Mouse (Mus musculus) left cerebral cortex, postnatal 10 days (tissue): ENCODE measurements at regions not wholly inside any gene's neighbourhood (a gene's known extent, or its start where the extent isn't known, plus 50 kb on each side); places are given as distances from the start of the nearest gene placed in this dataset.

Experiments
- DNase-seq, 2 experiments: peaks; one replicate each; pipeline ENCODE4 v3.0.0; 2021 to 2022; ENCODE audit warnings: low spot score in 2 of 2, mixed read lengths in 1 of 2; ENCODE audit errors: extremely low spot score in 1 of 2
- intact Hi-C: fragments of 180-260 bp; cut with DNase I; formaldehyde crosslinking; loops from one replicate; pipeline ENCODE4 v1.15.1; 2025

DNA sequence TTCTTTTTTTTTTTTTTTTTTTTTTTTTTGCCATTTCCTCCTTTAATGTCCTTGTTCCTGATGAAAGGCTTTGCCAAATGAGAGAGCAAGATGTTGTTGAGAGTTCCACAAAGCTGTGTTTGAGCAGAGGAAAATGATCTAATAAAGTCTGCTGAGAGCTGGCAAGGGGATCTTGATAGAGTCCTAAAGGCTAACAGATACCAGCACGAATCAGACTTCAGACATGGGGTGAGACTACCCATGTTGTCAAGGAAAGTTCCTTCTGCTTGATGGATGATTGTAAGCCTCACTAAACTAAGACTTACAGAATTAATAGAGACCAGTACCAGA lies 665.2 kb upstream of the Fam92a start:
- intact Hi-C loops: no loop called here
- no peak for DNase-seq

DNA sequence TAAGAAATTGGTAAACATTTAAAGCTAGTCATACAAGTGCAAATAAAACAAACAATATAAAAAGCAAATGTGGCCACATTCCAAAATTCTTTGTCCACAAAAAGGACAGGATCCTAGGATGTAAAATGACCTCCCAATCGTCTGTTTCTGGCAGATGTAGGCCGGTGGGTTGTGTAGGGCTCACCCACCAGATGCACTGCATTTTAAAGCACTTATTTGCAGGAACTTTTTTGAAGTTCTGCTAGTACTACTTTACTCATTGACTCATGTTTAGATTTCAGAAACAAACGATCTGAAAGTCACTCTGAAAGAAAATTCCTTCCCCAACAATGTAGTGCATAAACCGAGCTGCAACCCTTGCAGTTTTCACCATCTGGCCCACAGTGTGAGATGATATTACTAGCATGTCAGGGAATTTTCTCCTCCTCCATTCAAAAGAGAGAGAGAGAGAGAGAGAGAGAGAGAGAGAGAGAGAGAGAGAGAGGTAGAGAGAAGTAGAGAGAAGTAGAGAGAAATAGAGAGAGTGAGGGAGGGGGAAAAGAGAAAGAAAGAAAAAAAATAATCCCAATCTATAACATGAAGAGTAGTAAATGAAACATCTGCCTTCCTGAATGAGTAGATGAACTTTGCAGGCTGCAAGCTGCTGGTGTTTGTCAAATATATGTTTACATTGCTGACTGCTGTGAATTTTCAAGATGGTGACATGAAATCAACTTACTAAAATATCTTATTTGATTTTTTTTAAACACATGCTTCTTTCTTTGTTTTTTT lies 664.7 kb upstream of the Fam92a start:
- intact Hi-C loops: no loop called here
- no peak for DNase-seq

DNA sequence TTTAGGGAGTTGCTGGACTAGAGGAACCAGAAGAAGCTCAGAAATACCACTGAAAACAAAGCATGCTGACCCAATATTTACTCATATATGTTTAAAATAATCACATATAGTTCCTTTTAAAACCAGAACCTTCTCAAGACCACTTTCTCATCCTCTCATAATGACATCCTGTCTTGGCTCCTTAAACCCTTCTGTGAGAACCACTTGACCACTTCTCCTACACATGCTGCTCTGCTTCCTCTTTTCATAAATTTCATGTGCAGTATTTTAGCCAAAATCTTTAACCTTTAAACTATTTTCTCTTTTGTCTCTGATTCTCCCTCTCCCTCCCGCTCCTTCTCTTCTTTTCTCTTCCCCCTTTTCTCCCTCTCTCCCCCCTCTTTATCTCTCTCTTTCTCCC lies 654.6 kb upstream of the Fam92a start:
- intact Hi-C loops: no loop called here
- DNase-seq: no peak

DNA sequence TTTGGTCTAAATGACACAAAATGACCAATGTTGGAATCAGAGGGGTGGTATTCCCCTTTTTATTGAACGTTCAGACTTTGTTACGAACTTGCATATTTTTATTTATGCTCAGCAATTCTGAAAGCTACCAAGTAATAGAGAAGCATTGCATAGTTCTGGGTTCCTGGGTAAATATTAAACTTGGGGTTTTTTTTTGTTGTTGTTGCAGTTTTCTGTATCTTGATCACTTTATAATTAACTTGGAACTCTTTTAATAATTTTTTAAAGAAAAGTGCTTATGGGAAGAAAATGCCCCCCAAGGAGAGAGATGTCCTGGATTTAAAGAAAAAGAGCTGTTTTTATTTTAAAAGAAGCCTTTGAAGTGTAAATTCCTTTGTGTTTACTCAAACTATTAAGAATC lies 642.4 kb upstream of the Fam92a start:
- intact Hi-C loops: no loop called here
- DNase-seq: no peak

DNA sequence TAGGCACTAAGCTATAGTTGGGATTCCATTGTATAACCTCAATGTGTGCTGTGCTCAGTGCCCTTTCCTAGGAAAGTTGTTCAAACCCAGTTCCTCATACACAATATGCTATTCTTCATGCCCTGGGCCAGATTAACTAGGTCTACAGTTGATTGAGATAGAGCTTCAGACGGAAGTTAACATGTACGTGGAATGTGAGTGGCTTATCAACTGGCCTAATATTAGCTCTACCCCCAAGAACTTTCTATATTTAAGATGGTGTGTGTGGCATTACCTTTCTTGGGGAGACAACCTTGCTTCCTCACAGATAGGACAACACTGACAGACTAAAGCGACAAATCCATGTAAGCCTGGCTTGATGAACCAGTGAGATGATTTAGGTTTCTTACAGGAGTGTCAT lies 629.4 kb upstream of the Fam92a start:
- intact Hi-C loops: no loop called here
- DNase-seq: no peak

DNA sequence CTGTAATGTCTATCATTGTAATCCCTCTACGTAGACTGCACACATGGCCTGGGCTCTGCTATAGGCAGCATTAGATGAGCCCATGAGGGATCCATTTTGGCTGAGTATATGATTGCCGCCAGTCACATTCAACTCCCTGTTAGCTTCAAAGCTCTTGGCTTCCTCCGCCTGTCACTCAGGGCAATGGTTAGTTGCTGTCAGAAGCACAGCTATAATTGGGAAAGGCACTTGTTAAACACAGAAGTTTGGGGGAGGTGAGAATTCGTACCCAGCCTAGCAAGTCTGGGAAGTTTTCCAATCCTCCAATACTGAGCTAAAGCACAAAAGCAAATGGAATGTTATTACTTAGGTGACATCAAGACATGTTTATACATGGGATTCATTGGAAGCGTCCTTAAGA lies 627.7 kb upstream of the Fam92a start:
- intact Hi-C loops: no loop called here
- DNase-seq: peak; percentile 14 to 40

DNA sequence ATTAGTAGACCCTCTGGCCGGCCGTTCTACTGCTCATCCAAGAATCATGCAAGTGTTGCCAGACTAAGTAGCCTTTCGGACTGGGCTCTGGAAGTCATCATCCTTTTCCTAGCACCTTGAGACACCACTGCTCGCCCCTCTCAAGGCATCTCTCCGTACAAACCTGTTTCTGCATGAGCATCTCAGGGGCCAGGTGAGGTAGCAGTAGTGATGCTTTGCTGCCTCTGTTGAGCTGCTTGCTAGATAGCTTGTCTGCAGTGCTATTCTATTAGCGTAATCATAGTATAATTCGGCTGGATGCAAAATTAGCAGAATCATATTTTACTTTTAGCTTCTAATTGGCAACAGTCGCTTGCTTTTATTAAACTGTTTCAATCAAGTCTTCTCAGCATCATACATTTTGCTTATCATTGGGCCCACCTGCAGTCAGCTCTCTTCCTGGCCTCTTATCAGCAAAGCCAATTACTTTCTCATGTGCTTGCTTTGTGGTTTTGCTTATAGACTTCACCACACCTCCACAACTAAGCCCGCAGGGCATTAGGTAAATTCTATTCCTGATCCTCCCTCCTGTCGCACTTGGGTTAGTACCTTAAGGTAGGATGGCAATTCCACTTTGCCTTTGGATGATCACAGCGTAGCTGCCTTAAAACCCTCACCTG lies 621.1 kb upstream of the Fam92a start:
- intact Hi-C loops: no loop called here
- DNase-seq: no peak

DNA sequence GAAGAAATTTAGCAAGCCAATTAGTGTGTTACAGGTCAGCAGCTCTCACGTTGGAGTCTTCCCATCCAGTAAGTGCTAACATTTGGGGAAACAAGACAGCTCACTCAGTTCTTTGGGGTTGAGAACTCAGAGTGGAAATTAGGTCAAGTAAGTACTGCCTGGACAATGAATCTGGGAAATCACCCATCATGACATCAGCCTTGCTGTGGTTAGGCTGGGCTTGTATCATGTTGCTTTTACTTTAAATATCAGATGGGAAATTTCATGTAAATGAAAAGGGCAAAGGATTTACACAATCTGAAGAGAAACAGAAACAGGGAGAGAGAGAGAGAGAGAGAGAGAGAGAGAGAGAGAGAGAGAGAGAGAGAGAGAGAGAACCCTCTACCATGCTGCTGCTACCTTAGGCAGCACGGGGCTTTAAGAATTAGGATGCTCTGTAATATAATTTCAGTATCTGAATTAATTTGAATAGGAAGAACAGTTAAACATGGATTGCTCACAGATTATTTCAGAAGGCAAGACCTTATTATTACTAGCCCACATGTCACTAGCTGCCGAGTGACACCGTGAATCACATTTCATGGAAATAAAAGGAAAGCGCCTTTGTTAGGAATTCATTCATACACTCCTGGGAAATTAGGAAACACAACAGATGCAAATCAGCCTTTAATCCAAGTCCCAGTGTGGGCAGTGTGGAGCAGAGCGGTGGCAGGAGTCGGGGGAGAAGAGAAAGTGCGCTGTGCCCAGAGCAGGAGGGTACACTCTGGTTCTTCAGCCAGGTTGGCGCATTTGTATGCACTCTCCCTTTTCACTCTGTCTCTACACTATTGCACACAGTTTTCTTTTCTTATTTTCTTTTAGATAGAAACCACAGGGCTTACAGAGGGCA lies 620.2 kb upstream of the Fam92a start:
- no peak for DNase-seq
- intact Hi-C loops: no loop called here

DNA sequence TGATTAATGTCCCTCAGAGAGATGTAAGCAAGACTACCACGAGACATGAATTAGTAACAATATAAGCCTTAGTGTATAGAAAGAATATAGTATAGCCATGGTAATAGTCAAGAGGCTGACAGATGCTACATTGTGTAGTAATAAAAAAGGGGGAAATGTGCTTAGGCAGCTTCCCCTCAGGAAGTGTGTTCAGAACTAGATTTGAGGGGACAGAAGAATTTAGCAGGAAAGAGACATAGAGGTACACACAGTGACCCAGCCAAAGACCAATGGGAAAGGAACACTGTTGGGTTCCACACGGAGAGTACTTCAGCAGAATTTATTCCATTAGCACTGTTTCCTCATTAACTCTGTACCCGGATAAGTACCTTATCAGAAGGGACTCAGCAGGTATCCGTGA lies 614.0 kb upstream of the Fam92a start:
- intact Hi-C loops: no loop called here

DNA sequence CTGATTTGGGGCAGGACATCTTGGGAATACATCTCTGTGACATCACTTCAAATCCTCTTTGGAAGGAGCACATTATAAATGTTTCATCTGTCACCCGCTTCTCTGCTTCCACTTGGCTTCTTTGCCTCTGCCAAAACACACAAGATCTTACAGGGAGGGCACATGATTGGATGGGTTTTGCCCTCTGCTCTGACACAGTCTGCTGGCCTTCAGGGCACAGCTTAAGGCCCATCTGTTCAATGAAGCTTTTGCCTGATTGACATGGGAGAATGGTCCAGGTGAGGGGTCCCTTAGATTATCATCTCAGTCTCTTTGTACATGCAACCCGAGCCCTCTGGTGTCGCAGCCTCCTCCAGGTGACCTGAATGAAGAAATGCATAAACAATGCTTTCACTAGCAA lies 612.7 kb upstream of the Fam92a start:
- intact Hi-C loops: no loop called here
- no peak for DNase-seq

More for the DNA sequence above, 614.0 kb upstream of the Fam92a start:
- DNase-seq: no peak

DNA sequence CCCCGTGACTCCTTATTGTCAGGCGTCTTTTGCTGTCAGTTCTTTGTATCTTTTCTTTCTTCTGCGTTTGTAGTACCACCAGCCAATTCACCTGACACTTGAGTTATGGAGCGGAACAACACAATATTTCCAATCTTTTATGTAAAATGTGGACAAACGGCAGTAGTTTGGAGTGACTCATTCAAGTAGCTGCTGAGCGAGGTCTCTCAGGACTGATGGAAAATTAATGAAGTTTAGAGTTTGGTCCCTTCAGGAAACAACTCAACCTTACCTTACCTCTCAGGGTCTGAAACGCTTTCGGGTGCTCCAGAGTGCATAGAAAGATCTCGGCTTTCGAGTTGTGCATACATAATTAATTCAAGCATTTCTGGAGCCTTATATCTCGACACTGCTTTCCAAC lies 612.3 kb upstream of the Fam92a start:
- DNase-seq: no peak
- intact Hi-C loops: no loop called here

DNA sequence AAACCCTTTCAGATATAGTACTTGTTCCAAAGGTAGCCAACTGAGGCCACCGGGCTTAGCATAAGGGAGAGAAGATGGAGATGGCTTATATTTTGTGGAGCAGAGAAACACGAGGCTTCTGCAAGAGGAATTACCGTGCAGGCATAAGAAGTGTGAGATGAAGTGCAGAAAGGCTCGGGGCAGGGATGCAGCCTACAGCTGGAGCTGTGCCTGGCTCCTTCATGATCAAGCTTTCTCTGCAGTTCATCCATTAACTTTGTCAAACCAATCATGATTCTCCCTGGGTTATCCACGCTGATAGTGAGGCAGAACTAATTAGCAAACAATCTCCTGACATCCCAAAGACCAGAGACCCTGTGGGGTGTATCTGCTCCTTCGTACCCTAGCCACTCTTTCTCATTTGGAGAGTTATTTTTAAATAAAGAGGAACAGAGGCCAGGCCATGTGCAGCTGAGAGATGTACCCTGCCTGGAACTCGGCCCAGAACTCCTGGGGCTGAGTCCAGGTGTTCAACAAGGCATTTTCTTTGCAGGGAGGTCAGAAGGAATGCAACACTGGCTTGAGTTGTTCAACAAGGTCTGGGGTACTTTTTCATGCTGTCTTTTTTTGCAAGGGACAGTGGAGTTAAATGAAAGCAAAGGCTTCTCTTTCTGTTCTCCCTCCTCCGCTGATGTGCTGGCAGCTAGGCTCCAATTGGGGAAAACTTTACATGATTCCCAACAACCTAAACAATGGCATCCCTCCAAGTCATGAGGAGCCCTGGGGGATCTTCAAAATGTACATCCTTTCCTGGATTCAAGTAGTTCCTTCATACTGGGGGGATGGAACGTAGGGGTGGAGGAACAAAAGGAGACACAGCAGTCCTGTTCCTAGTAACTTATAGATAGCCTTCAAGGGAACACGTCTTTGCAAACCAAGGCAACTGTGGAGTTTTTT lies 610.4 kb upstream of the Fam92a start:
- intact Hi-C loops: no loop called here
- DNase-seq: no peak

DNA sequence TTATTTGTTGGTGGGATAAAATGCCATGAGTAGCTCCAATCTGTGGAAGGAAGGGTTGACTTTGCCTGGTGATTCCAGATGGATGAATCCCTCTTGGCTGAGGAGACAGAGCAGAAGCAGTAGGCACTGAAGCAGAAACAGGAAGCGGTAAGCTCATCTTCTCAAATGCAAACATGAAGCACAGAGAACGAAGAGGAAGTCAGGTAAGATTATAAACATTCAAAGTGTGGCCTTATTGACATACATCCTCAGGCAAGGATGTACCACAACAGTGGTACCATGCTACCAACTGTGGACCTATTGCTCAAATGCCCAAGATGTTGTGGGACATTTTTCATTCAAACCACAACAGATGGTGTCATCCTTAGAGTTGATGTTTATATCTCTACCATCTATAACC lies 608.4 kb upstream of the Fam92a start:
- DNase-seq: no peak
- intact Hi-C loops: no loop called here

DNA sequence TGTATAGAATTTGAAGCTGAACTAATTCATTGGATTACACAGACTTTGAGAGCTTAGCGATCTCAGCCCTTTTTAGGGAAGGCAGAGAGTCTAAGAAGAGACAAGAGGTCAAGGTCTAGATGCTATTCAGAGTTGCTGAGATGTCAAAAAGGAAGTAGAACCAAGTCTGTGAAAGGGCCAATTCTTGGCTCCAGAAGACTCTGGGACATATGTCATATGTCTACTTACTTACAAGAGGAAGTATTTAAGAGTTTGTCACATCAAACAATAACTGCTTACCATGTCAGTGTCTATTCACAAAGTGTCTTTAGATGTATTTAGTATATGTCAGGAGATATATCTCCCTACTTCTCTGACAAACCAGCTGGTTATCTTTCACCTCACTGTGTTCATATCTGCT lies 607.4 kb upstream of the Fam92a start:
- no peak for DNase-seq
- intact Hi-C loops: no loop called here

DNA sequence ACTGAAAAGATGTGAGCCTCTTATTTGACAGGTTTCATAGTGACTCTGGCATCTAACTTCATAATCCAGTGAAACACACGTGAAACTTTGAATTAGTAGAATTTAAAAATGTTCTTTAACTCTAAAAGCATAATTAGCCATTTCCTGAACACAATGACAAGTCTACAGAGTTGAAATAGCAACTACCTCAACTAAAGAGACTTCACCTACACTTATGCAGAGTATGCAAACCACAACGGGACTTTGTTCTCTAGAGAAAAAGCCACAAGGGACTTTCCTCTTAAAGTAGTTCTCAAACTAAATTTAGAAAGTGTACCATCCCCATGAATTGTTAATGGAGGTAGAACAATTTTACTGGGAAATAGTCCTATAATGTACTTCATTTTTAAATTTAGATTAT lies 606.3 kb upstream of the Fam92a start:
- no peak for DNase-seq
- intact Hi-C loops: no loop called here

DNA sequence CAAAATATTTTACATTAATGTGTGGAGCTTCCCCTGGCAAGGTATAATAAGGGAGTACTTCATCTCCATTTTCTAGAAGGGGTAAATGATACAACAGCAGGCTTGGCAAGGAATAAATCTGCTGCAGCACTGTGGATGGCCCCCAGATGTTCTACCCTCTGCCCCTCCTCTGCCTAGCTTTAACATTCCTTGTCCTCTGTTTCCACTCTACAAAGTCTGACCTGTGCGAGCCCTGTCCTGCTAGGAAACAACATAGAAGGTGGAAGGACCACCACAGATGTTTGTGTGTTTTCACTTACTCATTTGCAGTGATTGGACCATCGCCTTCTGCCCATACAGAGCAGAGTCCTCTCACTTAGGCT lies 604.4 kb upstream of the Fam92a start:
- DNase-seq: no peak
- intact Hi-C loops: no loop called here

DNA sequence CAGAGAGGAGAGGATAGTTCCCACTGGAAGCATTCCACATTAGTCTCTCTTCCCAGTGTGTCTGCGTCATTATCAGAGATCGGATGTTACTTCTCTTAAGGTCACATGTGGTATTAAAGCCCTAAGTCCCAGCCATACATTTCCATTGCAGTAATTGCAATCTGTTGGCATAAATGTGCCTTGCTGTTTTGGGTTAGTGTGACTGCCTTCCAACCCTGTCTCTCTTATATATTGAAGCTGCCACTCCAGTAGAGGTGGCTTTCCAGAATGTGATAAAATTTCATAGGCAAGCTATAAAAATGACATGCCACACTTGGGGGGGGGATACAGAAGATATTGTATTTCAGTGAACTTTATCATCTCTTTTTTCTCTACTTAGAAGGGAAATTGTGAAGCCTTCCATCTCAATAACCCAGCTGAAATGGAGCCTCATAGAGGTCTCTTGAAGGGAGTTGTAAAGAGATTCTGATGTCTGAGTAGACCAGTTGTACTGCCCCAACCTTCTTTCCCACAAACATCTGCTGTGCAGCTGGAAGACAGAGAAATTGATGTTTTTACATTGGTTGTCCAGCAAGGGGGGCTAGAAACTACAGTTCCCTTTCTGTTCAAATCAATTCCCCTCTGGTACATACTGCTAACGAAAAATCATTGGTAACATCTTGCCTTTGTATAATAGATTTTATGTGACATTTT lies 603.9 kb upstream of the Fam92a start:
- intact Hi-C loops: no loop called here
- DNase-seq: no peak

DNA sequence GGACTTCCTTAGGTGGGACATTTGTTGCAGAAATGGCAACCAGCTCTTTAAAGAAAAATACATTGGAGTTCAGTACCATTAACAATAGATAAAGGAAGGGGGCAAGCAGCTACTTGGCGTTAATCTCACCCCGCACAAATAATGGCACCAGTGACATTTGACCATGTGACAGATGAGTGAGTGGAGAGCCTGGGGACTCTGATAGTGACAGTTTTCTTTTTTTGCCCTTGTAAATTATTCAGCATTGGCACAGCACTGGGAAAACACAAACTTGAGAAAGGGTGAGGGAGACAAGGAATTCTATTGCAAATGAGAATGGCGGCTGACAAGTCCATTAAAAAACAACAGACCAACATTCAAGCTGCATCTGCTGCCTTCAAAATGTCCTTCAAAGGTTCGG lies 603.3 kb upstream of the Fam92a start:
- intact Hi-C loops: no loop called here
- no peak for DNase-seq

DNA sequence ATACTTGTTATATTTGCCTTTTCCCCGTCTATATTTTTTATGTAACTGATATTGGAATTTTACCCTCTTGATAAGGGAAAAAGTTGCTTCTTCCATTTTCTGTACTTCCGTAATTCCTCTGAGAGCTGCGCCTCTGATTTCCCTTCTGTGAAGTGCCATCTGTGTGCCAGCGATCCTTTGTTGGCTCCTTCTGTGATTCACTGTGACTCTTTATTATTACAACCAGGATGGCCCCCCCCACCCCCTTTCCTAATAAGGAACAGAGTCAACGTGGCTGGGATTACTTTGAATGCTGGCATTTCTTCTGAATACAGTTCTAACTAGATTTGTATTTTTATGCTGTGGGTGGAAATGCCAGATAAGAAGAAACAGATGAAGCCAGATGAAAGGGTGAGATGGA lies 602.9 kb upstream of the Fam92a start:
- intact Hi-C loops: no loop called here
- no peak for DNase-seq
